Comparison of ENCODE assay signal across 23 mouse cellular contexts in the genomic region with DNA sequence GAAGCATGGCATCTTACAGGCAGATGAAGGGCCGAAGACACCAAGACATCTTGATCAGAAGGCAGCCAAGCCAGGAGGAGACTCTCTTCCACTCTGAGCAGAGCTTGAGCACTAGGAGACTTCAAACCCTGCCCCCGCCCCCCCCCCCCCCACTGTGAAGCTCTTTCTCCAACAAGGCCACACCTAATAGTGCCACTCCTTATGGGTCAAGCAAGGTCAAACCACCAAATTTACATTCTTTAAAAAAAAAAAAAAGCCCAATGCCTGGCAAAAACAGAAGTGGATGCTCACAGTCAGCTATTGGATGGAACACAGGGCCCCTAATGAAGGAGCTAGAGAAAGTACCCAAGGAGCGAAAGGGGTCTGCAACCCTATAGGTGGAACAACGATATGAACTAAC. TPM values are rescaled to one million over a fixed set of nuclear protein-coding genes. Genes with fewer than 3 reads are reported as not detected.
A peak's percentile ranks its signal among the peaks of the same experiment; 100 is the strongest.
DNase-seq lines count a peak whose midpoint lies in the region; TF ChIP-seq lines count a peak whose summit lies in the region.
"Not testable (repeated sequence)": the region's sequence is repeated elsewhere in the genome, so short reads cannot be mapped to it uniquely, and the experiment has no call there.
"Had no signal": no experiment of that assay in that cellular context is flagged by ENCODE, and none has a peak within 500 bp of the region (broad histone marks: within the 10 kb centered on the region; RNA-seq: fewer than 3 reads in every experiment).

No protein-coding gene starts in this region.

- H3K27me3 ChIP-seq in CH12.LX (replicated peaks) = peaks cover 30% of the 10 kb centered on the region
- H3K27me3 ChIP-seq in ES-Bruce4 (ENCODE audit: control insufficient read depth, insufficient read depth, low read length, poor library complexity, severe bottlenecking) = not testable (repeated sequence)

- not testable (repeated sequence) for H3K27ac ChIP-seq in CH12.LX (ENCODE audit: insufficient read depth, low read depth)
- H3K27ac ChIP-seq in ES-Bruce4 (ENCODE audit: insufficient read depth, low read length) (peak overlapping the region; percentile 36; the same call in 1 of the 2 replicates), ES-E14 (ENCODE audit: insufficient read depth, low read depth, low read length, poor library complexity, severe bottlenecking) (peak overlapping the region; percentile 90; the same call in 1 of the 2 replicates)

- not testable (repeated sequence) for TF ChIP-seq RAD21 in CH12.LX (IDR thresholded peaks at IDR 0.05; ENCODE audit: low read depth, low read length)

- not testable (repeated sequence) for TF ChIP-seq POLR2A in CH12.LX (IDR thresholded peaks at IDR 0.05; ENCODE audit: low read depth, low read length); ES-Bruce4 (IDR thresholded peaks at IDR 0.05; ENCODE audit: insufficient read depth, low read length)

- DNase-seq in CH12.LX (ENCODE audit: extremely low read depth) (peak; percentile 38), ES-E14 (ENCODE audit: low read depth, low spot score) (peak; percentile 52), R1 (ENCODE audit: low read depth, low spot score) (peak; percentile 93), ZHBTc4 (ENCODE audit: low read depth, low spot score) (peak; percentile 91)

- in situ Hi-C loops in CH12.LX (cut with MboI; ENCODE audit: low pct_ligation_motif_present, low pct_unique_long_range_greater_than_20kb, low sequenced_read_pairs); ES-E14 (cut with MboI; ENCODE audit: low sequenced_read_pairs in 2 of 2, unreplicated experiment in 2 of 2): not testable (repeated sequence)

- H3K4me2 ChIP-seq in CH12.LX (ENCODE audit: insufficient read depth, low read depth, poor library complexity, severe bottlenecking) = 0 out of 2 replicates have a peak overlapping the region, but pooled peaks have one; percentile 19

- dilution Hi-C loops in CH12.LX (cut with MboI; ENCODE audit: extremely low pct_ligation_motif_present, extremely low pct_unique_long_range_greater_than_20kb, low sequenced_read_pairs) = not testable (repeated sequence)

- TF ChIP-seq EP300 in CH12.LX (IDR thresholded peaks at IDR 0.05; ENCODE audit: low read length); ES-Bruce4 (IDR thresholded peaks at IDR 0.05; ENCODE audit: insufficient read depth, low read depth, low read length): not testable (repeated sequence)

- H3K36me3 ChIP-seq in CH12.LX (replicated peaks in 1 of 2; ENCODE audit: control insufficient read depth in 1 of 2, insufficient read depth in 1 of 2, low read length in 1 of 2) = peaks cover 7 to 15% of the 10 kb centered on the region in 2 experiments
- not testable (repeated sequence) for H3K36me3 ChIP-seq in ES-Bruce4 (ENCODE audit: control insufficient read depth, insufficient read depth, low read length, poor library complexity, severe bottlenecking); ES-E14 (ENCODE audit: control insufficient read depth, insufficient read depth, low read length, poor library complexity, severe bottlenecking)

- H3K4me3 ChIP-seq in CH12.LX (replicated peaks in 1 of 3; ENCODE audit: low read depth in 2 of 3, low read length in 2 of 3, poor library complexity in 1 of 3); ES-Bruce4 (ENCODE audit: low read depth, low read length); ES-E14 (ENCODE audit: insufficient read depth in 1 of 2, low read depth in 1 of 2, low read length in 2 of 2, poor library complexity in 1 of 2, severe bottlenecking in 1 of 2): not testable (repeated sequence)

- H3K9ac ChIP-seq in CH12.LX (ENCODE audit: insufficient read depth, low read depth); ES-E14 (ENCODE audit: insufficient read depth, low read depth, low read length, poor library complexity, severe bottlenecking): not testable (repeated sequence)
- H3K9ac ChIP-seq in ES-Bruce4 (ENCODE audit: low read depth, poor library complexity, severe bottlenecking) = peak overlapping the region; percentile 60; the same call in 1 of the 2 replicates

- peaks cover 29% of the 10 kb centered on the region for H3K79me2 ChIP-seq in CH12.LX (replicated peaks; ENCODE audit: control insufficient read depth, extremely low read depth, insufficient read depth, poor library complexity, severe bottlenecking)

- peaks cover 18 to 39% of the 10 kb centered on the region in 2 experiments for H3K4me1 ChIP-seq in CH12.LX (ENCODE audit: control insufficient read depth in 1 of 2, insufficient read depth in 2 of 2)
- H3K4me1 ChIP-seq in ES-Bruce4 (ENCODE audit: control insufficient read depth, insufficient read depth, low read length) = not testable (repeated sequence)
- peaks cover 12 to 17% of the 10 kb centered on the region in 2 experiments for H3K4me1 ChIP-seq in ES-E14 (ENCODE audit: control insufficient read depth in 2 of 2, insufficient read depth in 2 of 2, low read length in 2 of 2, poor library complexity in 1 of 2)

- TF ChIP-seq CTCF in CH12.LX (conservative IDR thresholded peaks at IDR 0.05 in 1 of 2, IDR thresholded peaks at IDR 0.05 in 1 of 2; ENCODE audit: low read depth in 2 of 2, low read length in 2 of 2); ES-Bruce4 (IDR thresholded peaks at IDR 0.05; ENCODE audit: low read depth, low read length): not testable (repeated sequence)

- not testable (repeated sequence) for H3K9me3 ChIP-seq in CH12.LX (replicated peaks; ENCODE audit: low read length); ES-Bruce4 (replicated peaks; ENCODE audit: control insufficient read depth, insufficient read depth, low read length, poor library complexity, severe bottlenecking); ES-E14 (ENCODE audit: control insufficient read depth, insufficient read depth, low read depth, low read length)

TF ChIP-seq in CH12.LX, 34 proteins besides CTCF, POLR2A, EP300 and RAD21:
- peak; percentile 89 for TF ChIP-seq ZNF384 (IDR thresholded peaks at IDR 0.05; ENCODE audit: low read depth, low read length)

TF ChIP-seq in ES-E14, 5 proteins besides CTCF, POLR2A, EP300 and RAD21:
- peak; percentile 88 for TF ChIP-seq ZNF384 (IDR thresholded peaks at IDR 0.05; ENCODE audit: low read depth, low read length)

RNA-seq across cellular contexts. Expression of gene Psmd3, which starts 1.8 kb away (rescaled TPM):
- total RNA-seq in CH12.LX (2012; rRNA removed) (291 and 337 TPM in 2 replicates), CH12.LX (2014; rRNA removed) (163 and 166 TPM in 2 replicates), ES-E14 (2012; rRNA removed) (376 and 408 TPM in 2 replicates)
- polyA plus RNA-seq in CH12.LX (2012; ENCODE audit: insufficient read length, low read depth) (345 and 354 TPM in 2 replicates), ES-Bruce4 (2011; ENCODE audit: insufficient read depth, insufficient read length, low read depth, missing spikeins) (123 and 129 TPM in 2 replicates)

RNA-seq across cellular contexts. Expression of gene Gsdma, which starts 16.4 kb away (rescaled TPM):
- not detected in 2 replicates for total RNA-seq in CH12.LX (2012; rRNA removed)
- not detected in 2 replicates for total RNA-seq in CH12.LX (2014; rRNA removed)
- polyA plus RNA-seq in CH12.LX (2012; ENCODE audit: insufficient read length, low read depth) = 0.08 and 0.10 TPM in 2 replicates
- 0.22 and 0.56 TPM in 2 replicates for polyA plus RNA-seq in ES-Bruce4 (2011; ENCODE audit: insufficient read depth, insufficient read length, low read depth, missing spikeins)
- total RNA-seq in ES-E14 (2012; rRNA removed) = 0.16 and 0.40 TPM in 2 replicates
- total RNA-seq: adrenal gland, adult 2 months; adrenal gland, postnatal 10 days; adrenal gland, postnatal 25 days; adrenal gland, postnatal 4 days had no signal
- polyA plus RNA-seq: adrenal gland, adult 2 months; brain, embryonic 14.5 days; erythroblast, embryonic 14.5 days; forebrain, embryonic 10.5 days; forebrain, embryonic 12.5 days; forebrain, embryonic 14.5 days; forebrain, embryonic 16.5 days had no signal

RNA-seq across cellular contexts. Expression of gene Csf3, which starts 20.5 kb away (rescaled TPM):
- total RNA-seq in CH12.LX (2012; rRNA removed) = not detected in 2 replicates
- not detected in 2 replicates for total RNA-seq in CH12.LX (2014; rRNA removed)
- 0.21 and 0.29 TPM in 2 replicates for polyA plus RNA-seq in CH12.LX (2012; ENCODE audit: insufficient read length, low read depth)
- polyA plus RNA-seq in ES-Bruce4 (2011; ENCODE audit: insufficient read depth, insufficient read length, low read depth, missing spikeins) = not detected in 2 replicates
- total RNA-seq in ES-E14 (2012; rRNA removed) = 0.18 TPM in 1 of 2 replicates, not detected in the other
- total RNA-seq: adrenal gland, adult 2 months; adrenal gland, postnatal 10 days; adrenal gland, postnatal 25 days; adrenal gland, postnatal 4 days; common myeloid progenitor, adult 5-6 weeks; gastrocnemius, adult 2 months had no signal
- polyA plus RNA-seq: adrenal gland, adult 2 months; brain, embryonic 14.5 days; CD4-positive, CD25-positive, alpha-beta regulatory T cell, adult 4 months; embryonic facial prominence, embryonic 11.5 days; embryonic facial prominence, embryonic 13.5 days; erythroblast, embryonic 14.5 days; forebrain, embryonic 10.5 days; forebrain, embryonic 12.5 days; forebrain, embryonic 14.5 days; forebrain, embryonic 16.5 days; frontal cortex, adult 2 months had no signal

RNA-seq across cellular contexts. Expression of gene Gsdma2, which starts 34.0 kb away (rescaled TPM):
- total RNA-seq in CH12.LX (2012; rRNA removed) = not detected in 2 replicates
- total RNA-seq in CH12.LX (2014; rRNA removed) = not detected in 2 replicates
- polyA plus RNA-seq in CH12.LX (2012; ENCODE audit: insufficient read length, low read depth) = not detected in 2 replicates
- not detected in 2 replicates for polyA plus RNA-seq in ES-Bruce4 (2011; ENCODE audit: insufficient read depth, insufficient read length, low read depth, missing spikeins)
- not detected in 2 replicates for total RNA-seq in ES-E14 (2012; rRNA removed)
- total RNA-seq: common myeloid progenitor, adult 5-6 weeks had no signal
- polyA plus RNA-seq: brain, embryonic 14.5 days; CD4-positive, CD25-positive, alpha-beta regulatory T cell, adult 4 months; embryonic facial prominence, embryonic 11.5 days; embryonic facial prominence, embryonic 13.5 days; embryonic facial prominence, embryonic 15.5 days; erythroblast, embryonic 14.5 days; forebrain, embryonic 10.5 days; forebrain, embryonic 12.5 days; forebrain, embryonic 14.5 days; forebrain, embryonic 16.5 days; frontal cortex, adult 2 months; Patski had no signal

RNA-seq across cellular contexts. Expression of gene Med24, which starts 48.6 kb away (rescaled TPM):
- 47.7 and 48.6 TPM in 2 replicates for total RNA-seq in CH12.LX (2012; rRNA removed)
- 26.5 and 30.9 TPM in 2 replicates for total RNA-seq in CH12.LX (2014; rRNA removed)
- polyA plus RNA-seq in CH12.LX (2012; ENCODE audit: insufficient read length, low read depth) = 64.2 and 78.8 TPM in 2 replicates
- polyA plus RNA-seq in ES-Bruce4 (2011; ENCODE audit: insufficient read depth, insufficient read length, low read depth, missing spikeins) = 83.5 and 85.8 TPM in 2 replicates
- total RNA-seq in ES-E14 (2012; rRNA removed) = 53.5 and 75.7 TPM in 2 replicates

Comparison
In these comparisons a context has a peak if more than half of its experiments do, and no peak if none do; other contexts are left out.
1. DNase-seq: peak in every context shown above with its lines; median percentile 93 in R1; 91 in ZHBTc4; 52 in ES-E14; 38 in CH12.LX.